Mouse (Mus musculus) spleen, postnatal 14 days (tissue): Measurements from ENCODE around the gene Sqor.

Source experiments
- DNase-seq, 2 experiments: peaks; one replicate each; pipeline ENCODE4 v3.0.0; 2021 to 2022; ENCODE audit warnings: low spot score in 2 of 2

The Sqor gene

GRCm38 (mm10) chr2:122783730-122784129, 18.7 kb downstream of the Sqor start:
- no peak for DNase-seq

- no peak for DNase-seq
Observed at GRCm38 (mm10) chr2:122784701-122785100, 19.7 kb downstream of the Sqor start.

GRCm38 (mm10) chr2:122786167-122786566, 21.1 kb downstream of the Sqor start:
- no peak for DNase-seq

GRCm38 (mm10) chr2:122789311-122789710, 24.3 kb downstream of the Sqor start:
- no peak for DNase-seq

GRCm38 (mm10) chr2:122789730-122790129, 24.7 kb downstream of the Sqor start:
- DNase-seq, result no peak

DNA sequence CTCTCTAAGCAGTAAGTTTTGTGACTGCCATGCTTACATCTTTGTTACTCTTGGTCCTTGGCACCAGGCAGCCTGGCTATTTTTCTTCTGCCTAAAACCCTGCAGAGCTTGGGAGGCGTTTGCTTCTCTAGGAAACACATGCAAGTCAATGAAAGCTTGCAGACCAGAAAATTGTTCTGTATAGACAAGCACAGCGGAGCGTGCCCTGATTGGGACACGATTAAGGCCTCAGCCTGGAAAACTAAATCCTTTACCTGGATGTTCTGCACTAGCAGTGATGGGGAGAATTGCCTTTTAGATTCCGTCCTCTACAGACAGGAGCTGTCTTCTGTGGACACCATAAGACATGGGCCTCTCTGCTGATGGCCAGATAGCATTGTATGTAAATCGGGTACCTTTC, 39.4 kb downstream of the Sqor start:
- DNase-seq, result no peak

DNA sequence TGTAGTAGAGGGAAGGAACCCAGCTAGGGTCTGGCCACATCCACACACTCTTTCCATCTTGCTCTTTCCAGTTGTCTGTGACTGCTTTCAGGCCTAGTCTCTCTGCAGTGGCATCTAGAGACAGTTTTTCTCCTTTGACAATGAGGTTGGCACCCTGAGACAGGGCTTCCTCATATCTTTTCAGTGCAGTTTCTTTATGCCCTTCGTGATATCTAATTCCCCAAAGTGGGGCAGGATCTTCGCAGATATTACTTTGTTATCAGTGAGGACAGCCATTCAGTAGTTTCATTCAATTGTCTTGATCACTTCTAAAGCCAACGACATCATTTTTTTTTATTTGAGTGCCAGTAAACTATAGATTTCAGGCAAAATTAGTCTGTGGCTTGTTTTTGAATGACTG, 41.0 kb downstream of the Sqor start:
- DNase-seq, result no peak

- no peak for DNase-seq
Observed at GRCm38 (mm10) chr2:122809027-122809426, 44.0 kb downstream of the Sqor start.

DNA sequence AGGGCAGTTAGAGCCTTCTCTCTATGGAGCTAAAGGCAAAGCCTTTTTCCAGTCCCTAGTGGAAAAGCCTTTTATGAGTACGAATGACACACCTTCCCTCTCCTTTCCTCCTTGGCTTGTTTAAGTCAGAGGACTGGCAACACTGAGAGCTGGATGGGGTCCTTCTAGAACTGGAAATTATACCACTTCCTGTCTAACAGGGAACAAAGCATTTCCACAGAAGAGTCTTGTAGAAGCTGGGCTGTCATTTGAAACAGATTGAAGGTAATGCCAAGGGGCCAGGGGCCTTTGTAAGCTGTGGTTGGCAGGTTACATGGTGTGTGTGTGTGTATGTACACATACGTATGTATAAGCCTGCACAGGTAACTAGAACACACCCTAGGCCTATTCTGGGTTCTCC, 51.9 kb downstream of the Sqor start:
- DNase-seq, result no peak

- DNase-seq, result no peak
Observed at GRCm38 (mm10) chr2:122821246-122821645, 56.2 kb downstream of the Sqor start.

DNA sequence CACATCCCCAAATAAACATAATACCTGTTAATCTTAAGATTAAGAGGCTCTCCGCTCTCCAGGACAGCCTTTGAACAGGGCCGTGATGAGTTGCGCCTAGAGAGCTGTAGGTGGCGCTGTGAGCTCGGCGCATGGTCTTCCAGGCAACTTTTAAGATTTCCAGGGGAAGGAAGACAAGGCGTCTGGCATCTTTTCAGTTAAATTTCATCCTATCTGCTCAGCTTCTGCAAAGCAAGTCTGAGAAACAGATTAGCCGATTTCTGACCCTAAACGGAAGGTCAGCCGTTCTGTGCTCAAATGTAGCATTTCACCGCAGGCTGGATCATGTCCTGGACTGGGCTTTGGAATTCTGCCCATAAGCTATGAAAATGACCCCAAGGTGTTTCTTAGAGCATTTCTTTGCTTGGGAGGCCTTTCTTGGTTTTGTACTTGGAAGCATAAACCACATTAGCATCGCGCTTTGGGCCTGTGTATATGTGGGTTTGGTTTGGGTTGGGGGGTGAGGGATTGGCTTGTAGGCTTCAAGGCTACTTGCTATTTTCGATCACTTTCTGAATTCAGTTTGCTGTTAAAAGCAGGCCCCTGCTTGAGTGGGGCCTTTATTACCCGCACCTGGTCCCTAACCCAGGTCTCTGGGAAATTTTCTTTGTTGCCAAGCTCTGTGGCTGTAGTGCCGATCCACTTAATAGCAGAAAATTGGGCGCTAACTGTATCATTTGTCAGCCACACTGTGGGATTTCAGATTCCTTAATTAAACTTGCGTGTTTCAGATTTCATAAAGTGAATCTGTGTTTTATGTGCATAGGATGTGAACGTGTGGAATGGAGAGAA, 60.6 kb downstream of the Sqor start:
- no peak for DNase-seq

DNA sequence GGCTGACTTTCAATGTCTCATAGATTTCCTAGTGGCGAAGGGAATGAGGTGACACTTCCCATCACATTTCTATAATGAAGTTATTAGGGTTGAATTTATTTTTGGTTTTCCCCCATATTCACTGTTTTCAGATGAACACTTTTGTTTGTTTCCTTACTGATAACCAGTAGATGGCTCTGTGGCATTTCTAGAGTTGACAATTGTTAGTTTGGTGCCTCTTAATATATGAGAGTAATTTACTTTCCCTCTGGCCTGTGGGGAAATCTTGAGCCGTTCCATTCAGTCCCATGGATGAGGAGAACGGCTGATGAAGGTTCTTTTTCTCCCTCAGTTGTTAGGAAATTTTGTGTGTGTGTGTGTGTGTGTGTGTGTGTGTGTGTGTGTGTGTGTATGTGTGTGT, 61.3 kb downstream of the Sqor start:
- no peak for DNase-seq

DNA sequence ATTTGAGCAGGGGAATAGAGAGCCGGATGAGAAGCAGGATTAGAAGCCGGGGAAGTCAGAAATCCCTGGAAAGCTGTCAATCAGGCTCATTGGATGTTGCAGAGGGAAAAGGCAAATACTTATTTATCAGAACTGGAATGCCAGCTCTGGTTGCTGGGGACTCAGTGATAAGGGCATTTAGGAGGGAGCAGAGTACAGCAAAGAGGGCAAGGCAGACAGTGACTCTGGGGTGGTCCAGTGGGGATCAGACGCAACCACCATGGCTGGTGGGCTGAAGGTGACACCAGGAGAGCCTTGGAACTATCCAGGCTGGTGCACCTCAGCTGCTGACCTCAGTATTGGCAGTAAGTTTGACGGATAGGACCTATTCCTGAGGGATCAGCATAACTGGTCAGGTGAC, 89.6 kb downstream of the Sqor start:
- DNase-seq, result no peak

GRCm38 (mm10) chr2:122855354-122855753, 90.3 kb downstream of the Sqor start:
- no peak for DNase-seq
